Mouse (Mus musculus): ENCODE data around the gene Btbd35f15.
"Not testable (repeated sequence)": the region's sequence is repeated elsewhere in the genome, so short reads cannot be mapped to it uniquely, and the experiment has no call there.

Gene Btbd35f15

GRCm38 (mm10) chrX:33577214-33577613 lies at the start of gene Btbd35f15:
TSS of gene Btbd35f15 (minus strand) at chrX:33577314.
- not testable (repeated sequence) for DNase-seq

All from kidney, adult 9 months (tissue).